In the genomic region with DNA sequence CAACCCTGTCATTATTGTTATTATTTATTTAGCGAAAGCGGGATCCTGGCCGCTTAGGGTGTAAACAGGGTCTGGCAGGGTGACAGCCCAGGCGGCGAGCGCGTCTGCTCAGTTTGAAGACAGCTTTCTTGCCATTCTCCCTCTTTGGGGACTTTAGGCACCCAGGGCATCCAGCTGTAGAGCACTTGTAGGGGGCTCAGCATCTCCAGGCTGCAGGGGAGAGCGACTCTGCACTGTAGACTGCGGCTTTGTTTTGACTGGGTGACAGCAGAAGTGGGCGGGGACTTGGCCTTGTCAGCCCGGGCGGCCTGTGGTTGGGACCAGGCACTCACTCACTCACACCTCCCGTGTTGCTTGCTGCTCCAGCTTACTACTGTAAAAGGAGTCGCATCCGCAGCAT, we compare ENCODE assay signal across 8 mouse cellular contexts. TPM values are rescaled to one million over a fixed set of nuclear protein-coding genes. Genes with fewer than 3 reads are reported as not detected.
A peak's percentile ranks its signal among the peaks of the same experiment; 100 is the strongest.
DNase-seq lines count a peak whose midpoint lies in the region; ATAC-seq lines count a peak whose summit lies in the region.

No protein-coding gene starts in this region.

- H3K9me3 ChIP-seq in embryonic facial prominence, embryonic 10.5 days = no peaks in the 10 kb centered on the region
- H3K9me3 ChIP-seq in liver, embryonic 11.5 days (ENCODE audit: control insufficient read depth, low read length) = no peaks in the 10 kb centered on the region

- H3K4me2 ChIP-seq in liver, embryonic 11.5 days = peak overlapping the region; percentile 100

- peaks cover 32% of the 10 kb centered on the region for H3K4me1 ChIP-seq in embryonic facial prominence, embryonic 10.5 days
- peaks cover 23% of the 10 kb centered on the region for H3K4me1 ChIP-seq in liver, embryonic 11.5 days (replicated peaks; ENCODE audit: control insufficient read depth, insufficient read depth, low read length)

- peak overlapping the region; percentile 75 for H3K9ac ChIP-seq in liver, embryonic 11.5 days (ENCODE audit: low read depth, low read length)

- H3K27me3 ChIP-seq in embryonic facial prominence, embryonic 10.5 days (replicated peaks; ENCODE audit: low read depth, poor library complexity, severe bottlenecking) = no peaks in the 10 kb centered on the region
- no peaks in the 10 kb centered on the region for H3K27me3 ChIP-seq in liver, embryonic 11.5 days (replicated peaks; ENCODE audit: control insufficient read depth, insufficient read depth, low read length)

- DNase-seq in 3T3-L1 (ENCODE audit: low read depth, low spot score) = peak; percentile 79
- DNase-seq in adrenal gland, postnatal 14 days = peak; percentile 92
- peak; percentile 75 for DNase-seq in embryonic facial prominence, embryonic 10.5 days (ENCODE audit: low spot score)
- peak; percentile 90 to 93 for DNase-seq in heart, adult 18-20 months
- DNase-seq in kidney, adult 11 months = peak; percentile 77
- peak; percentile 81 for DNase-seq in liver, embryonic 11.5 days (ENCODE audit: low spot score)
- DNase-seq in spleen, postnatal 4 days (ENCODE audit: low spot score in 2 of 2) = peak; percentile 89 to 93

- under 1% methylated on average over 15 of the region's 15 CpGs for WGBS in embryonic facial prominence, embryonic 10.5 days
- WGBS in liver, embryonic 11.5 days = 0% methylated on average over 15 of the region's 15 CpGs

- ATAC-seq in liver, embryonic 11.5 days (replicated peaks; ENCODE audit: low FRiP score) = peak; percentile 87
- peak; percentile 79 for ATAC-seq in monocyte, adult 5-6 weeks (replicated peaks; ENCODE audit: insufficient number of reproducible peaks, low FRiP score, low TSS enrichment, poor library complexity, severe bottlenecking)

- peak overlapping the region; percentile 93 for H3K4me3 ChIP-seq in embryonic facial prominence, embryonic 10.5 days
- H3K4me3 ChIP-seq in liver, embryonic 11.5 days (ENCODE audit: low read depth, low read length) = peak overlapping the region; percentile 94

- peak overlapping the region; percentile 94 for H3K27ac ChIP-seq in embryonic facial prominence, embryonic 10.5 days (replicated peaks)
- H3K27ac ChIP-seq in liver, embryonic 11.5 days (ENCODE audit: low read depth, low read length) = peak overlapping the region; percentile 80

- H3K36me3 ChIP-seq in embryonic facial prominence, embryonic 10.5 days (replicated peaks) = no peaks in the 10 kb centered on the region
- no peaks in the 10 kb centered on the region for H3K36me3 ChIP-seq in liver, embryonic 11.5 days (ENCODE audit: control insufficient read depth, insufficient read depth, low read length)

RNA-seq across cellular contexts. Expression of gene Kat2b, which starts 1.5 kb away (rescaled TPM):
- 65.7 and 67.0 TPM in 2 replicates for total RNA-seq in adrenal gland, postnatal 14 days (2021)
- polyA plus RNA-seq in embryonic facial prominence, embryonic 10.5 days (2016; fragmentation: Nextera tagmentation; extraction: Ambion mirVana) = 2.1 and 2.5 TPM in 2 replicates
- 10 to 100 TPM; 76.3 to 86.9 TPM for total RNA-seq in heart, adult 18-20 months (2021)
- polyA plus RNA-seq in liver, embryonic 11.5 days (2014; fragmentation: Nextera tagmentation; extraction: Ambion mirVana) = 7.3 and 8.7 TPM in 2 replicates
- 58.3 to 89.5 TPM (median 71.8 TPM) in 3 replicates for total RNA-seq in monocyte, adult 5-6 weeks (2017)

RNA-seq across cellular contexts. Expression of gene Pp2d1, which starts 28.9 kb away (rescaled TPM):
- total RNA-seq in adrenal gland, postnatal 14 days (2021) = not detected in 2 replicates
- 0.29 and 0.49 TPM in 2 replicates for polyA plus RNA-seq in embryonic facial prominence, embryonic 10.5 days (2016; fragmentation: Nextera tagmentation; extraction: Ambion mirVana)
- total RNA-seq in heart, adult 18-20 months (2021) = not detected
- polyA plus RNA-seq in liver, embryonic 11.5 days (2014; fragmentation: Nextera tagmentation; extraction: Ambion mirVana) = 0.12 and 0.38 TPM in 2 replicates
- total RNA-seq in monocyte, adult 5-6 weeks (2017) = 0.29 TPM in 1 of 3 replicates, not detected in the others

Comparison
In these comparisons a context has a peak if more than half of its experiments do, and no peak if none do; other contexts are left out.
1. Peak in every context shown above with its lines: DNase-seq, ATAC-seq, H3K4me3 ChIP-seq and H3K27ac ChIP-seq.